Mouse (Mus musculus) neutrophil, adult 65 days (primary cell): ENCODE data around the gene Olfr304. TPM values are rescaled to one million over a fixed set of nuclear protein-coding genes. Genes with fewer than 3 reads are reported as not detected.

Experiments
- total RNA-seq: library from RNA; stranded (reverse); gene quantifications from 2 replicates; pipeline ENCODE4 v1.2.4, GENCODE M21; 2023

The Olfr304 gene
- not detected in 2 replicates for total RNA-seq

DNA sequence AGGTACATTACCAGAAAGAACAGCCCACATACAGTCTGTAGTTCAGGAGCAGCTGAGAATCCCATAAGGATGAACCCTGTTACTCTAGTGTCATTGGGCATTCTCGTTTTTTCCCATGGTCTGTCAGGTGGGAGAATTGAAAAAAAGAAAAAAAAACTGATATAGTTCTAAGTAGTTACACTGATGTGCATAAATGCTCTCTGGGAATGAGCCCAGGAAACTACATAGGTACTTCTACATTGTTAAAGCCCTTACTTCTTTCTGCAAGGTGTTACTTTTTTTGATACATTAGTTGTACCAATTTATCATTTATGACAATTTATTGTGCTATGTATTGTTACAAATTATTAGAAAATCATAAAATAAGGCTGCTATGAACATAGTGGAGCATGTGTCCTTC is at the start of gene Olfr304:
Gene Olfr304 (minus strand): TSS at position 101 of the 400 bp plus-strand sequence.

DNA sequence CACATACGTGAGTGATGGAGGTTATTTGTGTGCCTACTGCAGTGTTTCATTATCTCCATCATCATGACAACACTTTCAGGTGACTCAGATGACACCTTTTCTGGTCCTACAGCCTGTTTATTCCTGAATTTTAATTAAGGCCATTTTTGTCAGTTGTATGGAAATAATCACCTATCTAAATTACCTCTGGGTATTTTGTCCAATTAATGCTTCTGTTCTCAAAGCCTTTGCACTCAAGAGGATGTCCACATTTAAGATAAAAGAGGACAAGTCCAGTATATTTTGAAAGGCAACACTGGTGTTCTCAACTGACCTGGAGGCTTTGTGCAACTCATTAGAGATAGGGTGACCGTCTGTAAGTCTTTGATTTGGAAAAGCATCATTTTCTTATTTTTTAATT is 17.1 kb upstream of the Olfr304 start, which contains the start of gene Olfr301:
Gene Olfr301 (plus strand): TSS at position 301 of the 400 bp plus-strand sequence.

DNA sequence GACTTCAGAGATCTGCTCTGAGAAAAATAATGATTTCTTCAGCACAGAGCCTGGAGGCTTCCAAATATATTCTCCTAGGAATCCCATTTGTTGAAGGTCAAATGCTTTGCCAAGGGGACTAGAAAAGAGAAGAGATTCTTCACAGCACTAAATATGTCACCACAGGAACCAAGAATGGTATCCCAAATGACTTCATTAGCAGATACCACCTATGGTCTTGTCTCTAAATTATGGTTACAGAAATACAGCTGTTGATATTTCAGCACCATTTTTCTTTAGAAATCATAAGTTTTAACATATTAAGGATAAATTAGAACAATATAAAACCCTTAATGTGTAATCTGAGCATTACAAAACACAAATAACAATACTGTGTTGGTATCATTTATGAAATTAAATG is 11.2 kb upstream of the Olfr304 start, which contains the start of gene Olfr303:
Gene Olfr303 (minus strand): TSS at position 101 of the 400 bp plus-strand sequence.

DNA sequence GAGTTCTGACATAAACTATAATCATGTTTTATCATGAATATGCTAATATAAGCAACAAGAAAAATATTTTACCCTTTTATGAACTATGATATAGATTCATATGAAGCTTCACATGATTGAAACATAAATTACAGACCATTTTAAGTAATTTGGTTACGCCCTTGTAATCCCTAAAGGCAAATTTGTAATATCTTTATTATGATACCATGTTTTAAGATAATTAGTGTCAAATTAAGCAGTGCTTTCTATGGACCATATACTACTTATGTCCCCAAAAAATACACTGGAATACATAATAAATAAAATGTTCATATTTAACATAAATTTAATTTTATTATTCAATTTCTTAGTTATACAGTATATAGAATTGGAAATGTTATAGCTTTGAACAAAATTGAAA is 19.6 kb downstream of the Olfr304 start, which contains the start of gene Olfr305:
Gene Olfr305 (minus strand): TSS at position 101 of the 400 bp plus-strand sequence.

DNA sequence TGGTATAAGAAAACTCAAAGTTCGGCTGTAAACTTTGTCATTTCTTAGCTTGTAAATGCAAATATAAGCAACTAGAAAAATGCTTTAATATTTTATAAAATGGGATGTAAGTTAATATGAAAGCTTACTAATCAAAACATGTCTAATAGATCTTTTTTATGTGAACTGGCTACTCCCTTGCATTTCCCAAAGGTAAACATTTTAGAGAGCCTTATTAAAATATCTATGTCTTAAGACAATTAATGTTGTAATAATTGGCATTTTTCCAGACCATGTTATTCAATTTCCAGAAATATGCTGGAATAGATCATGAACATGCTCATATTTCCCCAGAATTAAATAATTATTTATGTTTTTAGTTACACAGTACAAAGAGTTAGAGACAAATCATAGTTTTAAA is 49.0 kb downstream of the Olfr304 start, which contains the start of gene Olfr307:
Gene Olfr307 (minus strand): TSS at position 101 of the 400 bp plus-strand sequence.

Other genes with a start within 250 kb of the Olfr304 start
- not detected in 2 replicates for gene Vmn2r75, start 214.9 kb downstream of the Olfr304 start, total RNA-seq
- not detected in 2 replicates for gene Vmn2r76, start 140.3 kb downstream of the Olfr304 start, total RNA-seq
- gene Olfr310, start 109.5 kb downstream of the Olfr304 start, total RNA-seq, result not detected in 2 replicates
- not detected in 2 replicates for gene Olfr309, start 73.0 kb downstream of the Olfr304 start, total RNA-seq
- not detected in 2 replicates for gene Olfr308, start 61.0 kb downstream of the Olfr304 start, total RNA-seq
- not detected in 2 replicates for gene Olfr307, start 49.1 kb downstream of the Olfr304 start, total RNA-seq
- not detected in 2 replicates for gene Olfr305, start 19.7 kb downstream of the Olfr304 start, total RNA-seq
- not detected in 2 replicates for gene Olfr303, start 11.1 kb upstream of the Olfr304 start, total RNA-seq
- not detected in 2 replicates for gene Olfr301, start 17.2 kb upstream of the Olfr304 start, total RNA-seq
- gene Olfr299, start 73.3 kb upstream of the Olfr304 start, total RNA-seq, result not detected in 2 replicates
- gene Olfr298, start 105.8 kb upstream of the Olfr304 start, total RNA-seq, result not detected in 2 replicates
- not detected in 2 replicates for gene Olfr297, start 133.3 kb upstream of the Olfr304 start, total RNA-seq
- gene Olfr295, start 197.2 kb upstream of the Olfr304 start, total RNA-seq, result not detected in 2 replicates
- gene Olfr294, start 230.0 kb upstream of the Olfr304 start, total RNA-seq, result not detected in 2 replicates